Mouse (Mus musculus): ENCODE data around the gene Coq10b. TPM values are rescaled to one million over a fixed set of nuclear protein-coding genes. Genes with fewer than 3 reads are reported as not detected.
A peak's percentile ranks its signal among the peaks of the same experiment; 100 is the strongest.
"Not testable (repeated sequence)": the region's sequence is repeated elsewhere in the genome, so short reads cannot be mapped to it uniquely, and the experiment has no call there.

Coq10b gene
- 10 to 100 TPM; 19.8 to 22.6 TPM for total RNA-seq (2021)
- long read RNA-seq, experiment 1, transcript Coq10b-201 (5 exons, 1,733 nt): major isoform, 13 of 13 reads
- long read RNA-seq, experiment 1, partial matches to known transcripts: 0 of 13 reads
- long read RNA-seq, experiment 1, other reads (novel, unspliced or antisense): 0 of 13 reads
- long read RNA-seq, experiment 2, transcript Coq10b-201 (5 exons, 1,733 nt): major isoform, 20 of 21 reads
- long read RNA-seq, experiment 2, partial matches to known transcripts: 1 of 21 reads
- long read RNA-seq, experiment 2, other reads (novel, unspliced or antisense): 0 of 21 reads

DNA sequence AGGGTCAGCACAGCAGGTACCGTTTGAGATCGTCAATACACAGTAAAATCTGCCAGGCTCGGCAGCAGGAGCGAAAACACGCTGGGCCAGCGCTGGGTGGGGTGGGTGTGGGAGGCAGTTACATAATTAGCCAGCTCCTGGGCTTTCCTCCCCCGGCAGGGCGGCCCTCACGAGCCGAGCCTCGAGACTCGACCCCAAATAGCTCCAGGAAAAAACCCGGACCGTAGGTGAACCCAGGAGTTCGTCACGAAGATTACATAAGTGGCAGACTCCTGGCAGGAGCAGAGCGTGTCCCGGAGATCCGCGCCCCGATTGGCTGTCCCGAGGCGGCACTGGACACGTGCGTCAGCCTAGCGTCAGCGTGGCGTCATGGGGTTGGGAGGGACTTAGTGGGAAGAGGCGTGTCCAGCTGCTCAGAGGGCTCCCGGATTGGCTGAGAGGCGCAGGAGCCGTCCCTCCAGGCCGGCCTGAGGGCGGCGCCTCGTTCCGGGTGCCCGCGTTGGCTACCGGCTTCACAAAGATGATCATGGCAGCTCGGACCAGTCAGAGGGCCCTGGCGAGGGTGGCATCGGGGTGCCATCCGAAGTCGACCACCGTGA, at the start of gene Coq10b:
Coq10b (plus strand) TSS at position 416 of the 599 bp plus-strand sequence.
- peak; percentile 97 to 99 for DNase-seq (ENCODE audit: low spot score in 2 of 2)

GRCm38 (mm10) chr1:55008313-55008712, 44.3 kb upstream of the Coq10b start:
- not testable (repeated sequence) for DNase-seq (ENCODE audit: low spot score in 2 of 2)

- DNase-seq (ENCODE audit: low spot score in 2 of 2): no peak
These were observed 40.1 kb upstream of the Coq10b start for GRCm38 (mm10) chr1:55012513-55012912.

DNA sequence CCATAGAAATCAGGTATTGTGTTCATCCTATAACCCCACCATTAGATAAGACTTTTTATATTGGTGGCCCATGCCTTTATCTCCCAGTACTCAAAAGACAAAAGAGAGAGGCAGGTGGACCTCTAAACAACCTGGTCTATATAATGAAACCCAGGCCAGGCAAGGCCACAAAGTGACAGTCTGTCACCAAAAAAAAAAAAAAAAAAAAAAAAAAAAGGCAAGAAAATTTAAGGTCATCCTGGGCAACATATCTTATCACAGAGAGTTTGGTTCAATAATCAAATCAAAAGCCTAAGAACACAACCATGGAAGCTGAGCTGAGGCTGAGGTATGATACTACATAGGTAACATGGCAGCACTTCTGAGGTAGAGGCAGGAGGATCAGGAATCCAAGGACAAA, 30.7 kb upstream of the Coq10b start:
- DNase-seq (ENCODE audit: low spot score in 2 of 2): no peak

DNA sequence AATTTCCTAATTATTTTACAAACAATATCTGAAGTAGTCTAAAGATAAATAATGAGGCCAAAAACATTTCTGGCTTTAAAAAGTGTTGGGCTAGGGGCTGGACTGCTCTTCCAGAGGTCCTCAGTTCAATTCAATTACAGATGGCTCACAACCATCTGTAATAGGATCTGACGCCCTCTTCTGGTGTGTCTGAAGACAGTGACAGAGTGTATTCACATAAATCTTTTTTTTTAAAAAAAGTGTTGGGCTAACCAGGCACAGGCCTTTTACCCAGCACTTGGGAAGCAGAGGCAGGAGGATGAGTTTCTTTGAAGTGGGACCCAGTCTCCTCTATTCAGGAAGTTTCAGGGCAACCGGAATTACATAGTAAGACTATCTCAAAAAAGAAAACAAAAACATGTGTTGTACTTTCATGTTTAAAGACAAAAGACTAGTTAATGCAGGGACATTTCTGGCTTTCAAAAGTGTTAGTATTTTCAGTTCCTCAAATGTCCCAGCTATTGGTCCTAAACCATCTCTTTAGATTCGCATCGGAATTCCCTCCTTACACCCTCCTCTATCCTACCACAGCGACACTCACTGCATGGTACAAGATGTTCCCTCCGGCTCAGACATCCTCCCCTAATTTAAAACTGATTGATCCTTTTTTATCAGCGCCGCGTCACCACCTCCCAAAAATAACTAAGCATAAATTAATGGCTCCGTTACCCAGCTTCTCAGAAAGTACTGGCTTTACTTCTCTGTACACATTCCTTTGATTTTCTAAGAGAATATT, 26.7 kb upstream of the Coq10b start:
- DNase-seq (ENCODE audit: low spot score in 2 of 2): peak in 1 of 2 experiments; percentile 36

DNA sequence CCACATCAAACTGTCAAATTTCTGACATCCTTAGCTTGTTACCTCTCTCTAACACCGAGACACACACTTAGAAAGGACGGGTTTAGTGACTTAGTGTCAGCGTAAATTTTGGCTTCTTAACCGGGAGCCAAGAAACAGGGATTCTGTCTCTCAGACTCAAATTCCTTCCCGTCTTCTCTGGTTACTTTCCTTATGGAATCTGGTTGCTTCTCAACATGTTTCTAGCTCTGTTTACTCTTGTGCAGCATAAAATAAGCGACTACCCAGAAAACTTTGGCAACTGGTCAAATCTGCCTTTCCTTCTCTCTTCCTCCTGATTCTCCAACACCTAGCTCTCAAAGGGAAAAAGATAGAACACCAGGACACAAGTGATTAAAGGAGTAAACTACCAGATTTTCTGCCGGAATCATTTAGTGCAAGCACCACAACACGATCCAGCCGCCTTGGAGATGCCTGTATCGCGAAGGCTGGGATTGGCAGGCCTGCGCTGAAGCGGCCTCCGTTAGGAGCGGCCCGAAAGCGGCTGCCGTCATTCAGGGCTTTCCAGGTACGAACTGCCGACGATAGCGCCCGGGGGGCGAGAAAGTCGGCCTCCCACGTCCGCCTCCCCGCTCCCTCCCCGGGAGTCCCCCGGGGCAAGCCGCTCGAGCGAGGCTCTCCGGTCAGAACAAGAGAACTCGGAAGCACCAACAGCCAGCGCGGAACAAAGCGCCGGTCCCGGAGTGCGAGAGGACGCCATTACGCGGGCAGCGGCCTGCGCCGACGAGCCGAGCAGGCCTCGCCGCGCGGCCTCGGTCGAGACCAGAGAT, 25.9 kb upstream of the Coq10b start:
- DNase-seq (ENCODE audit: low spot score in 2 of 2): peak in 1 of 2 experiments; percentile 46

- peak; percentile 94 to 96 for DNase-seq (ENCODE audit: low spot score in 2 of 2)
These were observed 25.2 kb upstream of the Coq10b start, which contains the start of gene Sf3b1 for GRCm38 (mm10) chr1:55027253-55027801. Gene Sf3b1, minus strand, starts transcription at chr1:55027481.

DNA sequence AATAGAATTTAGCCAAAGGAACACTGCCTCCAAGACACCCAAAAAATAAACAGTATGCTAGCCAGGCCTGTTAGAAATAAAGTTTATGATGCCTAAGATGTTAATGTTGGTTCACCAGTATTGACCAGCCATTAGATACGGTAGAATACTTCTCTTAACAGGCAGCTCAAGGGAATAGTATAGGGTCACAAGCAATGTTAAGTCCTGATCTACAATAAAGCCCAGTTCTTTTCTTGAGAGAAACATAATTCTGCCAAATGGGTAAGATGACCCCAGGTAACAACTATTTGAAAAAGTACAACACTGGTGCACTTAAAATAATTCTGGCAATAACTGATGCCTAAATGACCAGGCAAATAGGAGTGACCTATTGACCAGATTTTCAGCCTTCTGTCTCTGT, 24.6 kb upstream of the Coq10b start:
- DNase-seq (ENCODE audit: low spot score in 2 of 2): no peak

DNA sequence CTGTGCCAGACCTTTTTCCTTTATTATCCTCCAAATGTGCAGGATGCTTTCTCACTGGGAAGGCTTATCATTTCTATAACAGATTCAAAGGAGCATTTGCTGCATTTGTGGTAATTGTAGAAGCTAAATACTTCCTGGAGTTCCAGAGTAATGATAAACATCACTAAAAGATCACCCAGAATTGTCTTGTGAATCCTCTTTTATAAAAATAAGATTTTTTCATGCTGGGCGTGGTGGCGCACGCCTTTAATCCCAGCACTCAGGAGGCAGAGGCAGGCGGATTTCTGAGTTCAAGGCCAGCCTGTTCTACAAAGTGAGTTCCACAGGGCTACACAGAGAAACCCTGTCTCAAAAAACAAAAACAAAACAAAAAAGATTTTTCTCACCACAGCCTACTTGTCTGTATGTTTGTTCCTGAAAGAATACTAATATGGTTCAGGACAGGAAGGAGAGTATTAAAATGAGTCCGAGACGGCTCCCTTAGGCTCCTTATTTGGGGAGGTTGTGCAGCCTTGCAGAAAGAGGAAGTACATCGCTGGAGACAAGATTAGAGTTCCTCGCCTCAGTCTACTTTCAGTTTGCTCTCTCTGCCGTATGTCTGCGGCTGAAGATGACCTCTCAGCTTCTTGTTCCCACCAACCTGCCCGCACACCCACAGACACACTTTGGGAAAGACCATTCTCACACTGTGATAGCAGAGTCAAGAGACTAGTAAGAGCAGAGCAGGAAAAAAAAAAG, 23.9 kb upstream of the Coq10b start:
- DNase-seq (ENCODE audit: low spot score in 2 of 2): no peak

- DNase-seq (ENCODE audit: low spot score in 2 of 2): no peak
These were observed 23.1 kb upstream of the Coq10b start for GRCm38 (mm10) chr1:55029446-55029845.

- no peak for DNase-seq (ENCODE audit: low spot score in 2 of 2)
These were observed 21.4 kb upstream of the Coq10b start for GRCm38 (mm10) chr1:55031026-55031779.

DNA sequence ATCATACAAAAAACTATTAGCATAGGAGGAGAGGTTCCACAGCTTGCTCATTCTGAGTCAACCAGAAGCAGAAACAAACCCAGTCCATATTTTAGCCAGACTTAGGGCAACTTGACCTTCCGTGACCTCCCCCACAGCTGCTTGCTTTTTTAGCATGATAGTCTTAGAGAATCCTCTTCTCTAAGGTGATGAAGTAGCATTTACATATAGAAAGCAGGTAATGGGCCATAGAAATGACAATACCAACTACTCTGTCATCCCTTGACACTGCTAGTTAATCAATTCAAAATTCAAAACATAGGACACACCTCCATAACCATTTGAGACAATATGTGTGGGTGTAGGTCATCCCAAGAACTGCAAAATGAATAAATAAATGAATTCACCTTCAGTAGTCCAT, 12.6 kb upstream of the Coq10b start:
- no peak for DNase-seq (ENCODE audit: low spot score in 2 of 2)

GRCm38 (mm10) chr1:55041691-55042090, 10.9 kb upstream of the Coq10b start:
- DNase-seq (ENCODE audit: low spot score in 2 of 2): no peak

- DNase-seq (ENCODE audit: low spot score in 2 of 2): no peak
These were observed 10.3 kb upstream of the Coq10b start for GRCm38 (mm10) chr1:55042246-55042645.

GRCm38 (mm10) chr1:55043164-55043563, 9.4 kb upstream of the Coq10b start:
- DNase-seq (ENCODE audit: low spot score in 2 of 2): no peak

GRCm38 (mm10) chr1:55048841-55049587, 3.6 kb upstream of the Coq10b start:
- no peak for DNase-seq (ENCODE audit: low spot score in 2 of 2)

GRCm38 (mm10) chr1:55051671-55052070, 899 bp upstream of the Coq10b start:
- no peak for DNase-seq (ENCODE audit: low spot score in 2 of 2)

- DNase-seq (ENCODE audit: low spot score in 2 of 2): peak in 1 of 2 experiments; percentile 29
These were observed 435 bp downstream of the Coq10b start for GRCm38 (mm10) chr1:55053005-55053404.

DNA sequence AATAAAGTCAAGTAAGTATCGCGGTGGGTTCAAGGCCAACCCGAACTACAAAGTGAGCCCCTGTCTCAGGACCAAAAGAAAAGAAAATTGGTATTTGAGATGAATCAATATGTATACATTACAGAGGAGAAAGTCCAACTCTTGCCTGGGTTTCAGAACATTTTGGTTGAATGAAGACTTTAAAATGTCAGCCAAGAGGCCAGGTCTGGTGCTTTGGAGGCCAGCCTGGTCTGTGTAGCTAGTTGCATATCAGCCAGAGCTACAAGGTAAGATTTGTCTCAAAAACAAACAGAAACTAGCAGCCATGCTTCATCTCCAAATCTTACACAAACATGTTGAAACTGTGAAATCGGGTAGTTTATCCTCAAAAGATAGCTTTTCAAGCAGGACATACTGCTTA, 1.0 kb downstream of the Coq10b start:
- DNase-seq (ENCODE audit: low spot score in 2 of 2): no peak
